Mouse (Mus musculus) c-Kit-positive CD71-positive TER-119-negative erythroid progenitor cells, embryonic 14.5 days (primary cell): ENCODE measurements around the gene Cacna1d.

ENCODE experiments used
- DNase-seq: peaks from one replicate; pipeline ENCODE4 v3.0.0-alpha.2; 2013; ENCODE audit warnings: low read depth

The Cacna1d gene

GRCm38 (mm10) chr14:30458820-30459219 lies 32.4 kb downstream of the Cacna1d start:
- DNase-seq: no peak

- DNase-seq: no peak
Measured at GRCm38 (mm10) chr14:30457897-30458296, 33.4 kb downstream of the Cacna1d start.

GRCm38 (mm10) chr14:30457436-30457835 lies 33.8 kb downstream of the Cacna1d start:
- DNase-seq: no peak

DNA sequence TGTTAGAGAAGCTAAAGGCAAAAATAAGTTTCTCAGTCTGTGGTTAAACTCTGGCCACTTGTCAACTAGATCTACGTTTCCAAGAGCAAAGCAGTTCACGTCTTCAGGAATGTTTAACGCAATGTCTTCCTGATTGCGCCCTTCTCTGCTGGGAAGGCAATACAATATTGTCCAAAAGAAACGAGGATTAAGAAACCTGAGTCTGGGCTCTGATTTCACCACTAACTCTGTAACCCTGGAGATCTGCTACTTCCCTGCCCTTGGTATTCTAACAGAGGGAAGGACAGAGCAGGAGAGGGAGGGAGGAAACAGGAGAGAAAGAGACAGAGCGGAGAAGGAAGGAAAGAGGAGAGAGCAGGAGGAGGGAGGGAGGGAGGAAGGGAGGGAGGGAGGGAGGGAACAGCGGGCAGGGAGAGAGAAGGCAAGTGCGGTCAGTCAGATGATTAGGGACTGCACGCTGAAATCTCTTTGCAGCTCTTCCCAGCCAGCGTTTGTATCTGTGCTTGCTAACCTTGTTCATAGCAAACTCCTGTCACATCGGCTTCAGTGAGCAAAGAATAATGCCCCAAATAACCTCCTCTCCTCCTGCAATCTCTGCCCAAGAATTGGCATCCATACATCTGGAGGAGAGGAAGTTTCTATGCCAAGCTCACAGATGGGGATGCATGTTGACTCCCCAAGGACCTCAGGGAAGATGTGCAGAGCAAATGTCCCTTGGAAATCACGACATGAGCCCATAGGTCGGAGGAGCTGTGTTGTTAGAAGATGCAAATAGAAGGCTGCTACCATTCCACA lies 35.3 kb downstream of the Cacna1d start:
- DNase-seq: no peak

GRCm38 (mm10) chr14:30439915-30440314 lies 51.3 kb downstream of the Cacna1d start:
- DNase-seq: no peak

DNA sequence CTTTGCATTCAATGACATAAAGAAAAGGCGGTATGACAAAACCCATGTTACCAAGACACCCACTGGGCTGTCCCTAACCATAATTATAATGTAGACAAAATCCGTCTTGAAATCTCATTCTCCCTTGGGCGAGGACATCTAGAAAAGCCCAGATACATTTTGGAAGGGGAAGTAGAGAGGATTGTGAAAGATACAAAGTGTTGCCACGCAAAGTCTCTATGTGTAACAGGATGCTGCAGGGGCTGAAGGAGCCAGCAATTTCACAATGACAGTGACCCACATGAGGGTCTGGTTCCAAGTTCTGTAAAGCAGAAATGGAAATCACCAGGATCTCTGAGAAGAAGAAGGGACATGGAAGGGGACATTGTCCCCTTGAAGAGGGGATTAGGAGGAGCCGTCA lies 55.9 kb downstream of the Cacna1d start:
- DNase-seq: no peak

GRCm38 (mm10) chr14:30430446-30430845 lies 60.8 kb downstream of the Cacna1d start:
- no peak for DNase-seq

DNA sequence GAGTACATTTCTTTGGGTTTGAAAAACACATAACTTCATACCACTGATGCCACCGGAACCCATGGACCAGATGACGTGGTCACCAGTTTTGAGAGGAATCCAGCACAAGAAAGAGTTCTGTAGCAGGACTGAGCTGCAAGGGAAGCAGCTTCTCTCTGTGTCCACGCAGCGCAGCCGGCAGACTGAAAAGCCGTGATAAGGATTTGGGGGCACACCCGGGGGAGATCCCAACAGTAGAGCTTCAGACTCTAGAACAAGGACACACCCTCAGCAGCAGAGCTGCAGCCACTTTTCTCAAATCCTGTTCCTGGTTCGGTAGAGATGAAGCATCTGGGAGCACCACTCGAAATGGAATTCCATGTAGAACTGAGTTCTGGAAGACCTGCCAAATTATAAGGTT lies 61.2 kb downstream of the Cacna1d start:
- no peak for DNase-seq

DNA sequence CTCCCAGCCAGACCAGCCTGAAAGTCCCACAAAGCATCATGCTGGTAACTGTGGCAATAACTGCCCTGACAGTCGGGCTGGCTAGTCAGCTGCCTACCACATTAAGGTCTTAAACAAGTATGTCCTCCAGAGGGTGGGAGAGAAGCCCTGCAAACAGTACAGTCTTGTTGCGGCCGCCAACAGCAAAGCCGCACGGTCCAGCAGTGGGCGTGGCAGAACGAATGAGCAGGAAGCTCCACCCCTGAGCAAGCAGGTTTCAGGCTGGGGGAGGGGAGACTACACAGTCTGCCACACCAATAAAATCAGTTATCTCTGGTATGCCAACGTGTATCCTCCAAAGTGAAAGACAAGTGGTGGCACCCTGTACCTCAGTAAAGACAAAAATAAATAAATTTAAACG lies 61.6 kb downstream of the Cacna1d start:
- no peak for DNase-seq

DNA sequence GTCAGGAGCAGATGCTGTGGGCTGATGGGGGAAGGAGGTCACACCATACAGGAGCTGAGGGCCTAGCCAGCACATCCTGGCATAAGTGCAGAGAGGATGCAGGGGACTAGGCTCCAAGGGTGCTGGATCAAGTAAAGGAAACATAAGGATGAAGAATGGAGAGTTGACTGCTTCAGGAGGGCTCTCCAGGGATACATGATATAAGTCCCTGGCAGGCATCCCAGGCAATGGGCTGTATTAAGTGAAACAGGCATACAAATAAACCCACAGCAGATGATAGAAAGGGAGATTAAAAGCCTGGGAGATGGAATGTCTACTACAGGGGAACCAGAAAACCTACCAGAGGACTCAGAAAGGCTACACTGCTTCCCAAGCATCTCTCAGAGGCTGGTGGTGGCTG lies 62.5 kb downstream of the Cacna1d start:
- DNase-seq: no peak

GRCm38 (mm10) chr14:30425876-30426275 lies 65.4 kb downstream of the Cacna1d start:
- no peak for DNase-seq

DNA sequence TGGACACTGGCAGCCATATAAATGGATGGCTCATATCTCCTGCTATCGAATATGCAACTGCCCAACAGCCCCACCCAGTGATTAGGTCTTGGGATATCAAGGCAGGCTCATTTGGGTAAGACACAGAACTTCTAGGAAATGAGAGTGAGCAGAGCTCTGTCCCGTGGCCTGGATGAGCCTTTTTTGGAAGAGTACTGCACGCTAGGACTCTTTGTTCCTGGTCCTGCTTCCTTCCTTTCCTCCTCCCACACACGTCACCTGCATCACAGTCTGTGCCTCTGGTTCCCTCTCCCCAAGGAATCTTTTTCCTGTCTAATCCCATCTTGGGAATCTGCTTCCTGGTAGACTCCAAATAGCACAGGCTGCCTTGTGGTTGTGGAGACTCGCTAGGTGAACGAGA lies 66.1 kb downstream of the Cacna1d start:
- no peak for DNase-seq

- no peak for DNase-seq
Measured at GRCm38 (mm10) chr14:30424638-30425037, 66.6 kb downstream of the Cacna1d start.

DNA sequence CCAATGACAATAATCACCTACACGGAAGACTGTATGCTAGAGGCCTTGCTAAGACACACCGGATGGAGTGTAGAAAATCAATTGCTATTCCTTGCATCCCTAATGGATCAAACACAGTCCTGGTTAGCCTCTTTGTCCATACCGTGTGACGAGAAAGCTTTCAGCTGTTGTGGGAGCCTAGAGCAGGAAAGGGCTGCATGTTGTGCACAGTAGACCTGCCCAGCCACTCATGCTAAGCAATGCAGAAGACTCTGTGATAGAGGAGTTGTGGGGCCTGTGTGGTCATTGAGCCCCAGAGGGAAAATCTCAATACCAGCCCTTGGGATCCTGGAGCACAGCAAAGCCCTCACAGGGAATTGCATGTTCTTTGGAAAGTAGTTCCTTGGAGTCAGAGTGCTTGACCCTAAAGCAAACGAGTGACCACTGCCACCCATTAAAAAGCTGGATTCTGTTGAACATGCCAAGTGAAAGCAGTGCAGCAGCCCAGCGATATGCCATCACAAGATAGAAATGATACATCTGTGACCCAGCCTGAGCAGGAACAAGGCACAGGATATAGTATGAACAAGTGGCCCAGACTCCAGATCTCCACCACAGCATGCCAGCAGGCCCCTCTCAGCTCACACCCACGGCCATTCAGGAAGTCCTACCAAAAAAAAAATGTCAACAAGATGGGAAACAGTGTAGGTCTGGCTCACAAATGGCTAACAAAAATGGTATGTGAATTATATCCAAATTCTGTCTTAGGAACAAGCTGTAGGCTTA lies 68.7 kb downstream of the Cacna1d start:
- DNase-seq: no peak

- no peak for DNase-seq
Measured at GRCm38 (mm10) chr14:30419458-30419857, 71.8 kb downstream of the Cacna1d start.

DNA sequence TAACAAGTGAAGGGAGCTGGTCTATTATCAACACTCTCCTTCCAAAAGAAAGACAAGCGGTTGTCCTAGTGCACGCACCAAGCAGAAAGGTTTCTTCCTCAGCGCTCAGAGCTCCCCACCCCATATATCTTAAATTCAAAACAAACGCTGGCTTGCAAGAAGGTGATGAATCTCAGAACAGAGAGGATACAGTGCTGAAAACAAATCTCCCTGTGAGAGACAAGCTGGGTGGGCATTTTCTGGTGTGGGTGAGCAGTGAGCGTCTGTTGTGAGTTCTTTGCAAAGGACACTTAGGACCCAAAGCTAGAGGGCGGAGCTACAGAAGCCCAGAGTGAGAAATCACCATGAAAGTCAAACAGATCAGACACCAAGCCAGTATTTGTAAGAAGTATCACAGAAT lies 72.2 kb downstream of the Cacna1d start:
- no peak for DNase-seq

GRCm38 (mm10) chr14:30415830-30416229 lies 75.4 kb downstream of the Cacna1d start:
- no peak for DNase-seq

- no peak for DNase-seq
Measured at GRCm38 (mm10) chr14:30414131-30414530, 77.1 kb downstream of the Cacna1d start.

- DNase-seq: no peak
Measured at GRCm38 (mm10) chr14:30409331-30409730, 81.9 kb downstream of the Cacna1d start.

GRCm38 (mm10) chr14:30405456-30406225 lies 85.6 kb downstream of the Cacna1d start:
- no peak for DNase-seq

GRCm38 (mm10) chr14:30378306-30378705 lies 112.9 kb downstream of the Cacna1d start:
- DNase-seq: no peak

- DNase-seq: no peak
Measured at GRCm38 (mm10) chr14:30372878-30373277, 118.4 kb downstream of the Cacna1d start.

- no peak for DNase-seq
Measured at GRCm38 (mm10) chr14:30371070-30371469, 120.2 kb downstream of the Cacna1d start.
